Mouse (Mus musculus) ES-E14 (cell line): Measurements from ENCODE around the gene Dlgap4. TPM values are rescaled to one million over a fixed set of nuclear protein-coding genes. Genes with fewer than 3 reads are reported as not detected.

Experiments
- DNase-seq: peaks from one replicate; pipeline ENCODE4 v3.0.0-alpha.2; 2013; ENCODE audit warnings: low read depth, low spot score
- H3K27ac ChIP-seq: 2 replicates; pipeline ENCODE4 v1.5.1; 2012; ENCODE audit warnings: low read depth, mild to moderate bottlenecking, low read length, moderate library complexity, mixed read lengths; ENCODE audit not compliant: poor library complexity, insufficient read depth, severe bottlenecking
- H3K36me3 ChIP-seq: 2 replicates; pipeline ENCODE4 v1.6.1; 2012; ENCODE audit warnings: mild to moderate bottlenecking, low read length, moderate library complexity, mixed read lengths; ENCODE audit not compliant: control insufficient read depth, poor library complexity, insufficient read depth, severe bottlenecking
- H3K4me1 ChIP-seq, 2 experiments: fragments of 150-350 bp in 1 of 2; sonication (generic) in 1 of 2; 2 replicates each; pipeline ENCODE4 v1.6.1; 2012; ENCODE audit warnings: low read length in 2 of 2, mild to moderate bottlenecking in 1 of 2, mixed read lengths in 1 of 2; ENCODE audit not compliant: control insufficient read depth in 2 of 2, insufficient read depth in 2 of 2, poor library complexity in 1 of 2
- H3K4me3 ChIP-seq, 2 experiments: fragments of 150-350 bp in 1 of 2; sonication (generic) in 1 of 2; 2 replicates each; pipeline ENCODE4 v1.5.1; 2012; ENCODE audit warnings: low read length in 2 of 2, low read depth in 1 of 2, mild to moderate bottlenecking in 1 of 2, mixed read lengths in 1 of 2; ENCODE audit not compliant: insufficient read depth in 1 of 2, poor library complexity in 1 of 2, severe bottlenecking in 1 of 2
- H3K9ac ChIP-seq: 2 replicates; pipeline ENCODE4 v1.6.1; 2012; ENCODE audit warnings: low read depth, mild to moderate bottlenecking, low read length, mixed read lengths; ENCODE audit not compliant: poor library complexity, insufficient read depth, severe bottlenecking
- H3K9me3 ChIP-seq: fragments of 150-350 bp; sonication (generic); 2 replicates; pipeline ENCODE4 v1.6.1; 2012; ENCODE audit warnings: low read depth, mild to moderate bottlenecking, low read length; ENCODE audit not compliant: control insufficient read depth, insufficient read depth
- CHD2 ChIP-seq: IDR thresholded peaks from 2 replicates; pipeline ENCODE4 v1.6.1; 2014; ENCODE audit warnings: mild to moderate bottlenecking, low read depth, low read length, inconsistent platforms
- HCFC1 ChIP-seq: IDR thresholded peaks from 2 replicates; pipeline ENCODE4 v1.6.1; 2012; ENCODE audit warnings: low read length, inconsistent platforms, borderline replicate concordance; ENCODE audit not compliant: insufficient read depth
- MAFK ChIP-seq: IDR thresholded peaks from 2 replicates; pipeline ENCODE4 v1.6.1; 2014; ENCODE audit warnings: mild to moderate bottlenecking, low read depth, low read length, inconsistent platforms; ENCODE audit not compliant: insufficient read depth
- ZC3H11A ChIP-seq: IDR thresholded peaks from 2 replicates; pipeline ENCODE4 v1.6.1; 2012; ENCODE audit warnings: low read depth, mild to moderate bottlenecking, inconsistent platforms, low read length, borderline replicate concordance
- ZNF384 ChIP-seq: IDR thresholded peaks from 2 replicates; pipeline ENCODE4 v1.6.1; 2012; ENCODE audit warnings: low read depth, low read length, inconsistent platforms
- in situ Hi-C, 2 experiments: fragments of 600-800 bp; cut with MboI; formaldehyde crosslinking; loops; one replicate each; pipeline ENCODE4 v1.15.1; 2025; ENCODE audit warnings: low sequenced_read_pairs in 2 of 2, inconsistent platforms in 1 of 2; ENCODE audit not compliant: unreplicated experiment in 2 of 2
- total RNA-seq: library from RNA; depleted of rRNA; stranded (reverse); fragments of 300-350 nt; gene quantifications from 2 replicates; pipeline ENCODE4 v1.2.3, GENCODE M21; 2012

Dlgap4 gene
- total RNA-seq, 1 experiment: 28.8 TPM

DNA sequence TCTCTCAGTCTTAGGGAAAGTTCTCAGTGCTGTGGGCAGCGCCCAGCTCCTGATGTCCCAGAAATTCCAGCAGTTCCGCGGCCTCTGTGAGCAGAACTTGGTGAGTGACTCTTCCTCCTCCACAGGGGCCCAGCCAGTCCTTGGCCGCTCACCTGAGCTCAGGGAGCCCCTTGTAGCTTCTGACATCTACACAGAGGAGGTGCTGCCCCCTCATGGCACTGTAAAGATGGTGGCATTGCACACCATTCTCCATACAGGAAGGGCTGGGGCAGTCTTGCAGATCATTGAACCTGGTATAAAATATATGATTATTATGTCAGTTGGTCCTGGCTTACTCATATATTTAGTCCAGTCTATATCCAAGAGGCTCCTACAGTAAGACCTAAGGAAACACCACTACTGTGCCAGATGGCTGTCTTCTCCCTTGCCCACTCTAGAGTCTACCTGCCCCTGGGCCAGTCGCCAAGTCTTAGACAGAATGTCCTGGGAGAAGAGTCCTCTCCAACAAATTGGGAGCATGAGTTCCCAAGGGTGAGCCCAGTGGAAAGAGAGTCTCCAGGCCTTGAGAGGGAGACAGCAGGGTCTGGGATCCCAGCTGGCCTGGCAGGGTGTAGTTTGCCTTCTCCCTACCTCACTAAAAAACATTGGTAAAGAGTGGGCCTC lies 147.5 kb downstream of the Dlgap4 start:
- in situ Hi-C loops: no loop called here
- no peak overlapping the region for H3K4me3 ChIP-seq
- peaks cover 0 to 5% of the 10 kb centered on the region in 2 experiments; a peak in 2 of 4 replicates for H3K4me1 ChIP-seq
- no peaks in the 10 kb centered on the region for H3K9me3 ChIP-seq
- peaks cover 42% of the 10 kb centered on the region for H3K36me3 ChIP-seq
- no peak overlapping the region for H3K27ac ChIP-seq
- H3K9ac ChIP-seq: no peak overlapping the region
- DNase-seq: no peak
- TF ChIP-seq HCFC1 (no peak), ZNF384 (no peak), ZC3H11A (no peak), MAFK (no peak), CHD2 (no peak)

DNA sequence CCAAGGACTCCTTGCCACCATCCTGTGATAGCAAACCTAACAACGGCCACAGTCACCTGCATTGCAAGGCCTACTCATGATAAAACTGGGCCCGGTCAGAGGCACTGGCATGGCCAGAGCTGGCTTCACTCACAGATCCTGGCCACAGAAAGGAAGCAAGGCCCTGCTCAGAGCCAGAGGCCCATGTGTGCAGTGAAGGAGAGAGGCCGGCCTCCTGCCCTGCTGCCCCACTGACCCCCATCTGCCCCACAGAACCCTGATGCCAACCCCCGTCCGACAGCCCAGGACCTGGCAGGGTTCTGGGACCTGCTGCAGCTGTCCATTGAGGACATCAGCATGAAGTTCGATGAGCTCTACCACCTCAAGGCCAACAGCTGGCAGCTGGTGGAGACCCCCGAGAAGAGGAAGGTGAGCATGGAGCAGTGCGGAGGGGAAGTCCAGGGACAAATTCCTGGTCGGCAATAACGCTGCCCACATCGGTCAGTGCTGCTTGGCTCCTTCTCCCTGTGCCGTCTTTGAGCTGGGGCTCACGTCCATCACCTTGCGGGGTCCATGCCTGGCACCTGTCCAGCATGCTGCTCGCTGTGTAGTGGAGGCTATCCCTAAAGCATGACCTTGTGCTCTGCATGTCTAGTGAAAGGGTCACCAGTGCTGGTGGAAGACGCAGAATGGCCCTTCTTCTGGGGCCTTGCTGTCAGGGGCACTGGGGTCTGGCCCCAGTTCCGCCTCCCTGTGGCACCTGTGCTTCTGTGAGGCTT lies 148.2 kb downstream of the Dlgap4 start:
- Histone ChIP-seq H3K4me3 (no peak overlapping the region), H3K27ac (no peak overlapping the region), H3K9ac (no peak overlapping the region), H3K36me3 (peaks cover 36% of the 10 kb centered on the region), H3K9me3 (no peaks in the 10 kb centered on the region), H3K4me1 (peaks cover 0 to 5% of the 10 kb centered on the region in 2 experiments; a peak in 2 of 4 replicates)
- in situ Hi-C loops: no loop called here
- DNase-seq: no peak
- TF ChIP-seq MAFK: no peak
- TF ChIP-seq ZNF384: no peak
- no peak for TF ChIP-seq HCFC1
- no peak for TF ChIP-seq CHD2
- no peak for TF ChIP-seq ZC3H11A

DNA sequence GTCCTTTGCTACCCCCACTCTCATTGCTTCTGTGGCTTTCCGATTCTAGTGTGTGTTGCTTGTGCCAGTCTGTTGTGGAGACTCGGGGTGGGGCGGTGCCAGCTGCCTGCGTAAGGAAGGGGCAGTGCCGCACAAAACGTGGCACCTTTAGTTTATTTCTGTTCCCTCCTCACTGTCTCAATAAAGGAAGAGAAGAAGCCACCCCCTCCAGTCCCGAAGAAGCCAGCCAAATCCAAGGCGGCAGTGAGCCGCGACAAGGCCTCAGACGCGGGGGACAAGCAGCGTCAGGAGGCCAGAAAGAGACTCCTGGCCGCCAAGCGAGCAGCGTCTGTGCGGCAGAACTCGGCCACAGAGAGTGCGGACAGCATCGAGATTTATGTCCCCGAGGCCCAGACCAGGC lies 149.0 kb downstream of the Dlgap4 start:
- no peak overlapping the region for H3K27ac ChIP-seq
- in situ Hi-C loops: no loop called here

DNA sequence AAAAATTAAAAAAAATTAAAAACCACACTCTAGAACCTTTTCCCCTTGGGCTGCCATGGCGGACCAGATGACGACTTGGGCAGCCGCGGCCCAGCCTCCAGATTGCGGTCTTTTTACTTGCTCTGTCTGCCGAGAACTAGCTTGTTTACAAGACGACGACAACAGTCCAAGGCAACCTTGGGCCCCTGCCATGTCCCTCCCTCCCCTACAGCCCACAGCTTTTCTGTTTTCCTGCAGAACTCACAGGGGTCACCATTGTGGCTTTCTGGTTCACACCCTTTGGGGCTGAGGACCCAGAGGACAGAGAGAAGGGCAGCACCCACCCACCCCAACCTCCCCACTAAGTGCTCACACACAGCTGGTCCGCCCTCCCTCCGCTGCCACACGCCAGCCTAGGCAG lies 149.6 kb downstream of the Dlgap4 start:
- Histone ChIP-seq H3K4me1 (peaks cover 0 to 5% of the 10 kb centered on the region in 2 experiments; a peak in 2 of 4 replicates), H3K9me3 (no peaks in the 10 kb centered on the region), H3K4me3 (peak overlapping the region; percentile 9 to 13; a peak in 2 of 4 replicates), H3K9ac (peak overlapping the region; percentile 27; the same call in 1 of the 2 replicates), H3K27ac (0 out of 2 replicates have a peak overlapping the region, but pooled peaks have one; percentile 3), H3K36me3 (peaks cover 31% of the 10 kb centered on the region)
- in situ Hi-C loops: no loop called here
- no peak for DNase-seq
- TF ChIP-seq CHD2 (no peak), MAFK (no peak), ZC3H11A (no peak), HCFC1 (no peak), ZNF384 (no peak)

More for the DNA sequence above, 149.0 kb downstream of the Dlgap4 start:
- no peak for TF ChIP-seq HCFC1
- TF ChIP-seq ZC3H11A: no peak
- TF ChIP-seq ZNF384: no peak
- no peak for TF ChIP-seq CHD2
- no peak for TF ChIP-seq MAFK
- Histone ChIP-seq H3K9me3 (no peaks in the 10 kb centered on the region), H3K36me3 (peaks cover 31% of the 10 kb centered on the region), H3K9ac (no peak overlapping the region), H3K4me1 (peaks cover 0 to 5% of the 10 kb centered on the region in 2 experiments; a peak in 2 of 4 replicates), H3K4me3 (0 out of 4 replicates have a peak overlapping the region, but pooled peaks of 1 of the 2 experiments have one; percentile 7)
- no peak for DNase-seq
